Mouse (Mus musculus) c-Kit-positive CD71-negative TER-119-negative erythroid progenitor cells, embryonic 14.5 days (primary cell): Measurements from ENCODE around the gene Odf3l2.

Source experiments
- DNase-seq: peaks from one replicate; pipeline ENCODE4 v3.0.0-alpha.2; 2013; ENCODE audit warnings: low read depth

The Odf3l2 gene

DNA sequence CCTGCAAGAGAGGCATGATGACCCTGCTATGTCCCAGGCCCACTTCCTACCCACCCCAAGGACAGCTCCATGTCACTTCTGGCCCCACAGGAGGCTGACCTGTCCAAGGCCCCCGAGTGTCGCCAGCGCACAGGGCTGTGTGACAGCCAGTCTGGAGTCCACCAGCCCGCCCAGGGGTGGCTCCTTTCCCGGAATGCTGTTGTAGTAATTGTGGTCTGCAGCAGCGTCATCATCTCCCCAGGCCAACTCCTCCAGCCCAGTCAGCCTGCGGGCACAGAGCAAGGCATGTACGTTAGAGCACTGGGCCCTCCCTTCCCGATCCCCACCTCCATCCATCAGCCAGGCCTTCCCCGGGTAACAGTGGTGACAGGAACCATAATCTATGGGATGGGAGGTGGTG, 19.4 kb downstream of the Odf3l2 start:
- DNase-seq = no peak

DNA sequence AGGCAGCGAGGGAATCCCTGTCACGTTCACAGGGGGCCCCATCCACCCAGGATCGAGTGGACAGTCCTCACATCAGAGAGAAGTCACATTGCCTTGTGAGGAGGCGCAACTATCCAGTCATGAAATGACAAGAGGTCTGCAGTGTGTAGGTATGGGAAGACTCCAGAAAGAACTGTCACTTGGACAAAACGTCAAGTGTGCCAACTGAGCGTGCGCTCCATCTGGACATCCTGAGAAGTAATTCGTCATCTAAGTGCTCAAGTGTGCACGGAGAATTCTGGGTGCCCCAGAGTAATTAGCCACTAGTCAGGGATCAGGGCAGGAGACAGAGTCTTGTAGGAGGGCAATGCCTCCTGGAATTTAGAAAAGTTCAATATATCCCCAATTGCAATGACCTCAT, 20.1 kb downstream of the Odf3l2 start:
- no peak for DNase-seq

GRCm38 (mm10) chr10:79623950-79624349, 21.6 kb downstream of the Odf3l2 start:
- no peak for DNase-seq

- no peak for DNase-seq
Observed at GRCm38 (mm10) chr10:79616376-79616775, 29.2 kb downstream of the Odf3l2 start.

GRCm38 (mm10) chr10:79615860-79616259, 29.7 kb downstream of the Odf3l2 start:
- no peak for DNase-seq

DNA sequence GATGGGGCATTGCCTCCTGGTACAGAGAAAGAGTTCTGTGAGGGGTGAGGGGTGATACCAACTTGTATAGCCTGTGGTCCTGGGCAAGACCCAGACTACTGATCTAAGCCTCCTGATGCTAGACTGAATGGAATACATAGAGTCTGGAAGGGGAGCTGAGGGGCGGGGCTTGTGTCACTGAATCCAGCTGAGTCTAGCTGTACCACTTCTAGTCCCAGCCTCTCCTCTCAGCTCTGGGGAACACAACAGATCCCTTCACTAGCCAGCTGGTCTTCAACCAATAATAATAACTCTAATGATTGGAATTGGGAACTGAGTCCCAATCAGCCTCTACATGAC, 31.3 kb downstream of the Odf3l2 start:
- DNase-seq = no peak

DNA sequence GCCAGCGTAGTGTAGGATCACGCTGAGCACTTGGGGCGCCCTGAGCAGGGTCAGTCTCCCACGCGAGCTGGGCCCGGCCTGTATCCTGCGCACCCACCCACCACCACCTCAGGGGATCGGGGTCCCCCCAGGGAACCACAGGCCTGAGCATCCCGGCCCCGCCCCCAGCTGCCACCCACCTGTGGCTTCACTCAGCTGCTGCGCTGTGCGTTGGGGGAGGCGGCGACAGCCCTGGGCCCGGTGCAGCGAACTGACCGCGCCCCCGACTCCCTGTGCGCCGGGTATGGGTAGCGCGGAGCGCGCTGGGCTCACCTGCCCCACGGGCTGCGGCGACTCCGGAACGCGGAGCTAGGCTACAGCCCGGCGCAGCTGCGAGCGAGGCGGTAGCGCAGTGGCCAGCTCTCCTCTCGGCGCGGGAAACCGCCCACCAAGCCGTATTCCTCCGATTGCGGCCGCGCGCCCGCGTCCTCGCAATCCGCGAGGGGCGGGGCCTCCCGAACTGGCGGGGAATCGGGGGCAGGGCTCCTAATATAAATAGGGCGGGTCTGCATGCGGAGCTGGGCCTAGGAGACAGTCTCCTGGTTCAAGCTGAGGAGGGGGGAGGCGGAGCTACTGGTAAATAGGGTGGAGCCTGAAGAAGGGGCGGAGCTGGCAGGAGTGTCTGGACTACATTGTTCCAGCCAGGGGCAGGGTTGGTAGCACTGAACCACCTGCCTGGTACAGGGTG, 31.8 kb downstream of the Odf3l2 start, which contains the start of gene C2cd4c:
TSS of gene C2cd4c (minus strand) at position 448 of the 727 bp plus-strand sequence.
- peak; percentile 49 for DNase-seq

DNA sequence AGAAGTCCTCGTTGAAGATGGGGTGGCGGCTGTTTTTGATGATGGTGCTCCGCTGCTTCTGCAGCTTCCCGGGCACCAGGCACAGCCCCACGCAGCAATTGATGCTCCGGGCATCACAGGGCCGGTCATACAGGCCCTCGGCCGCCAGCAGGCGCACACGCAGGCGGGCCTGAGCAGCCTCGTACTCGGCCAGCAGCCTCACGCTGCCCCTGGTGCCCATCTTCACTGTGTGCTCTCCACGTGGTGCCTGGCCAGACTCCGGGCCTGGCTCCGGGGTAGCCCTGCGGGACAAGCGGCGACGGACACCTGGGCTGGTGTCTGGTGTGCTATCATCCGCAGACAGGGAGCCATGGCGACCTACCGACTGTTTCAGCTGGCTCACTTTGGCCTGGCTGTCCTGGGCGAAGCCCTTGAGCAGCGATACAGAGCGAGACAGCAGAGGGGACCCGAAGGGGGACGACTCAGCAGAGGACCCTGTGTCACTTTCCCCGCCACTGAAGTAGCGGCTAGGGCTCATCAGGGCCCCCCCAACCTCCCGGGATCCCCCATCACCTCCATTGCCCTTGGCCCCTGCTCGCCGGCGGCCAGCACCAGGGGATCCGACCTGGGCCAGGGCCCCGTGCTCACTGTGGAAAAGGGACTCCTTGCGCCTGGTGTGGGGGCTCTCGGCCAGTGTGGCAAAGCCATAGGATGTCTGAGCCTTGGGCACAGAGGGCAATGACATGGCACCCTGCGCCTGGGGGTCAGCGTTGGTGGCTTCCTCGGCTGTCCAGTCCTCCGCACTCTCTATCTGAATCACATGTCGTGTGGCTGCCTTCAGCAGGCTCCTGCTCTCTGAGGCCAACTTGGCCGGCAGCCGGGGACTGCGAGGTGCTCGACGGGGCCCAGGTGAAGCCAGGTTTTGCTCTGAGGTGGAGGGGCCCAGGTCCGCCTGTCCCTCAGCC, 33.1 kb downstream of the Odf3l2 start:
- no peak for DNase-seq

GRCm38 (mm10) chr10:79611296-79611695, 34.2 kb downstream of the Odf3l2 start:
- DNase-seq = no peak

GRCm38 (mm10) chr10:79609276-79609675, 36.3 kb downstream of the Odf3l2 start:
- no peak for DNase-seq

DNA sequence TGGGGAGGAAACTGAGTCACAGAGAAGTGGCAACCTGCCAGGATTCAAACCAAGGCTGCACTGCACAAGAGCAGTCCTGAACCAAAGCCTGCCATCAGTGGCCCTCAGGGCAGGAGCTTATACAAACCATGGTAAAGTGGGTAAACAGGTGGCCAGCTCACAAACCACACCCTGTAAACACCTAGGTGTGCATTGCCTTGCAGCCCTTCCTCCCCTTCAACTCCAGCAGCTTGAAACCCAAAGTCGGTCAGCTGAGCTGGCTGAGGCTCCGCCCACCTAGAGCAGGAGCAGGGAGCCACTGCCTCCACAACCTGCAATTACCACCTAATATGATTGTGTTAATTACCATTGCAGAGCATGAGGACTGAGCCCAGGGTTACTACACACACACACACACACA, 37.6 kb downstream of the Odf3l2 start:
- no peak for DNase-seq

GRCm38 (mm10) chr10:79606537-79606936, 39.0 kb downstream of the Odf3l2 start:
- no peak for DNase-seq

DNA sequence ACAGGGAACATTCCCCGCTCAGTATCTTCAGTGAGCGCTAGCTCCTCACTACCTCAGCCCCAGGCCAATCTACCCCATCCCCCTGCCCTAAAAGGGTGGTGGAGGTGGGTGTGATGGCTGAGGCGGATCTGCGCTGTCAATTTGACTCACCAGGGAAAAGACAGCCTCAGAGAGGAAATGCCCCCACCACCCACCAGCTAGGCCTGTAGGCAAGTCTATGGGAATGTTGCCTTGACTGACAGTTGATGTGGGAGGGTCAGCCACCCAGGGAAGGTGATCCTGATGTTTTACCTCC, 47.7 kb downstream of the Odf3l2 start:
- no peak for DNase-seq

GRCm38 (mm10) chr10:79597051-79597935, 48.2 kb downstream of the Odf3l2 start:
- DNase-seq = no peak

DNA sequence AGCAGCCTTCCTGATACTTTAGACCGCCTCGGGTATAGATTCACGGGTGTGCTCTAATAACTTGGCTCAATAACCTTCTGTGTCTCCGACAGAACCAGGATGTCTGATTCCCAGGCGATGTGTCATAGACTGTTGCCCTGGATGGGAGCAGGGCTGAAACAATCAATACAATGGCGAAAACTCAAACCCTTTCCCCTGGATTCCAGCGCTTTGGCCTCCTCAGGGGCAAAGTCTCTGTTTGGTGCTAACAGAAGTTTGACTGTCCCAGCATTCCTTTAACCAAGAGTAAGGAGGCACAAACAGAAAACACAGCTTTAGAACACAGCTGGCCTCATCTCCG, 50.0 kb downstream of the Odf3l2 start:
- DNase-seq = no peak

GRCm38 (mm10) chr10:79594872-79595589, 50.5 kb downstream of the Odf3l2 start:
- DNase-seq = no peak

DNA sequence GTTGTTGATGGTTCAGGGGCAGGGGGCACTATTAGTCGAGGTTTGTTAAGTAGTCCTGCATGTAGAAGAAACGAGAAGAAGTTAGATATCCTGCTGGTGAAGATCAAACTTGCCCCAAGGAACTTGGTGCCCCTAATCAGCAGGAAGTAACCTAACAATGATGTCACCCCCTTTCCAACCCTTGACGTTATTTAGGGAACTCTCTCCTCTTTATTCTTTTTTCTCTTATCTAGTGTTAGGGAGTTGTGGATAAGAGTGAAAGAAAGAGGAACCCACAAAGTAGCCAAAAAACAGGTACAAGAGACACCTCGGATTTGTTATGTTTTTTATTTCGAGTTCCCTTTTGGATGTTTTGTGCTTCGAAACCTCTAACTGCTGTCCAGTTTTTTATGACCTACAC, 51.4 kb downstream of the Odf3l2 start:
- no peak for DNase-seq

DNA sequence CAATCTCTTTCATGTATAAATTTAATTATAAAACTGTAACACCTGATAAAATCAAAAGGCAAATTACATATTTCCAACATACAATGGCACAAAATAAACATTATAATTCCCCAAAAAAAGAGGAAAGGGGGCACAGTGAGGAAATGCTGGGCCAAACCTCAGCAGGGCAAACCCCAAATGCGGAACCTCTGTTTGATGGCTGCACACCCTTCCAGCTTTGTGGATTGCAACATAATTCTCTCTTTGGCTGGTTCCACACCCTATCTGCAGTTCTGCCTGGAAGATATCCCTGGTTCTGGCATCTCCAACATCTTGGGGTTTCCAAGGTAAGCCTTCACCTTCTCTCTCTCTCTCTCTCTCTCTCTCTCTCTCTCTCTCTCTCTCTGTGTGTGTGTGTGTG, 54.8 kb downstream of the Odf3l2 start:
- DNase-seq = no peak
